Mouse (Mus musculus) G1E-ER4 (cell line): ENCODE measurements around the gene Phf13. TPM values are rescaled to one million over a fixed set of nuclear protein-coding genes. Genes with fewer than 3 reads are reported as not detected.

Source experiments
- GATA1 ChIP-seq: IDR thresholded peaks from one replicate; pipeline ENCODE4 v1.8.0; 2012; ENCODE audit warnings: low read length, inconsistent platforms
- polyA plus RNA-seq: library from polyadenylated mRNA; stranded (reverse); fragments of >175 nt; gene quantifications from 2 replicates; pipeline ENCODE4 v1.2.3, GENCODE M21; 2012

The Phf13 gene
- 3.7 and 4.1 TPM in 2 replicates for polyA plus RNA-seq

- TF ChIP-seq GATA1, result no peak
Measured at GRCm38 (mm10) chr4:151996173-151996950, at the start of gene Phf13. Gene Phf13 (minus strand): TSS chr4:151996258.

- no peak for TF ChIP-seq GATA1
Measured at GRCm38 (mm10) chr4:152044609-152045008, 48.6 kb upstream of the Phf13 start.

- no peak for TF ChIP-seq GATA1
Measured at GRCm38 (mm10) chr4:152043171-152043570, 47.1 kb upstream of the Phf13 start.

- no peak for TF ChIP-seq GATA1
Measured at GRCm38 (mm10) chr4:152041924-152042641, 46.0 kb upstream of the Phf13 start.

- TF ChIP-seq GATA1, result no peak
Measured at GRCm38 (mm10) chr4:152039831-152040310, 43.8 kb upstream of the Phf13 start.

- TF ChIP-seq GATA1, result no peak
Measured at GRCm38 (mm10) chr4:152038985-152039830, 43.1 kb upstream of the Phf13 start, which contains the start of gene Nol9. Gene Nol9 (plus strand): TSS chr4:152039321.

- no peak for TF ChIP-seq GATA1
Measured at GRCm38 (mm10) chr4:152038225-152038984, 42.3 kb upstream of the Phf13 start, which contains the start of gene Tas1r1. Gene Tas1r1 (minus strand): TSS chr4:152038568.

GRCm38 (mm10) chr4:152032922-152033321, 36.9 kb upstream of the Phf13 start:
- TF ChIP-seq GATA1, result no peak

- no peak for TF ChIP-seq GATA1
Measured at GRCm38 (mm10) chr4:152029997-152030396, 33.9 kb upstream of the Phf13 start.

- no peak for TF ChIP-seq GATA1
Measured at GRCm38 (mm10) chr4:152029087-152029486, 33.0 kb upstream of the Phf13 start.

GRCm38 (mm10) chr4:152028456-152028855, 32.4 kb upstream of the Phf13 start:
- TF ChIP-seq GATA1, result no peak

GRCm38 (mm10) chr4:152027524-152027923, 31.5 kb upstream of the Phf13 start, which contains the start of gene Zbtb48:
Gene Zbtb48 (minus strand): TSS chr4:152027671.
- TF ChIP-seq GATA1, result no peak

- TF ChIP-seq GATA1, result no peak
Measured at GRCm38 (mm10) chr4:152026751-152027508, 30.9 kb upstream of the Phf13 start.

- no peak for TF ChIP-seq GATA1
Measured at GRCm38 (mm10) chr4:152024525-152024924, 28.5 kb upstream of the Phf13 start.
